Mouse (Mus musculus) neural tube, embryonic 12.5 days (tissue): ENCODE results near the gene Gpatch11. TPM values are rescaled to one million over a fixed set of nuclear protein-coding genes. Genes with fewer than 3 reads are reported as not detected.

Experiments
- ATAC-seq: fragments of 200-750 bp; cut with Nextera tagmentation; 2 replicates; pipeline ENCODE4 v1.8.0; 2017; ENCODE audit warnings: low read depth, mild to moderate bottlenecking, moderate TSS enrichment, moderate library complexity; ENCODE audit not compliant: low FRiP score
- H3K27ac ChIP-seq: fragments of 300-500 bp; sonication (generic); 2 replicates; pipeline ENCODE4 v1.5.1; 2016
- H3K27me3 ChIP-seq: fragments of 300-500 bp; sonication (generic); replicated peaks from 2 replicates; pipeline ENCODE4 v1.6.1; 2016; ENCODE audit warnings: mild to moderate bottlenecking
- H3K36me3 ChIP-seq: fragments of 300-500 bp; sonication (generic); 2 replicates; pipeline ENCODE4 v1.6.1; 2016; ENCODE audit warnings: mild to moderate bottlenecking
- H3K4me1 ChIP-seq: fragments of 300-500 bp; sonication (generic); 2 replicates; pipeline ENCODE4 v1.6.1; 2016
- H3K4me2 ChIP-seq: fragments of 300-500 bp; sonication (generic); replicated peaks from 2 replicates; pipeline ENCODE4 v1.6.1; 2016; ENCODE audit warnings: mild to moderate bottlenecking
- H3K4me3 ChIP-seq: fragments of 300-500 bp; sonication (generic); 2 replicates; pipeline ENCODE4 v1.5.1; 2016
- H3K9ac ChIP-seq: fragments of 300-500 bp; sonication (generic); 2 replicates; pipeline ENCODE4 v1.6.1; 2016; ENCODE audit warnings: mild to moderate bottlenecking
- H3K9me3 ChIP-seq: fragments of 300-500 bp; sonication (generic); 2 replicates; pipeline ENCODE4 v1.6.1; 2016; ENCODE audit warnings: mild to moderate bottlenecking
- WGBS: fragments of 180-500 bp; shearing (Covaris S2); methylation state at CpG from one replicate; pipeline ENCODE4 v1.1.7; 2016; 5-methylcytosine and 5-hydroxymethylcytosine counted together
- polyA plus RNA-seq: library from polyadenylated mRNA; unstranded; fragments of >200 nt; fragmentation: Nextera tagmentation; extraction: Ambion mirVana; gene quantifications from 2 replicates; pipeline ENCODE4 v1.2.1, GENCODE M21; 2016

Gpatch11 gene
- polyA plus RNA-seq, 1 experiment from 2014 or later, result 53.7 TPM

DNA sequence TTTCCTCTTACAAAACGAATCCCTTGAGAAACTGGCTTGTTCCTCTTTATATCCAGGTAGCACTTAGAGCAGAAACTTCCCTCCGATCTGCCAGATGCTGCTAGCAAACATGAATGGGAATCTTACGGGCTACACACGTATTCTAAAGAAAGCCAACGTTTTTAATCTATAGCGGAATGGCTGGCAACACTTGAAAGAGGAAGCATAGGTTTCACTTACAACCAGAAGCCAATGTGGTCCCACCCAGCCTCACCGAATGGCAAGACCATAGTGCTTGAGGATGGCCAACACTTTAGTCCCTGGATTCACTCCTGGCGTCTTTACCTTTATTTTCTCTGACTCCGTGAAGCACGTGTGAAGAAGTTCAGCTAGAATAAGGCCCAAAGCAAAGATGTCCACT, 20.9 kb downstream of the Gpatch11 start:
- WGBS, result 91% methylated on average over 10 of the region's 10 CpGs
- Histone ChIP-seq H3K9me3 (no peaks in the 10 kb centered on the region), H3K27ac (no peak overlapping the region), H3K4me2 (no peak overlapping the region), H3K36me3 (peaks cover 3% of the 10 kb centered on the region; the same call in 1 of the 2 replicates), H3K9ac (no peak overlapping the region), H3K4me1 (no peaks in the 10 kb centered on the region), H3K27me3 (no peaks in the 10 kb centered on the region), H3K4me3 (no peak overlapping the region)
- ATAC-seq, result no peak

DNA sequence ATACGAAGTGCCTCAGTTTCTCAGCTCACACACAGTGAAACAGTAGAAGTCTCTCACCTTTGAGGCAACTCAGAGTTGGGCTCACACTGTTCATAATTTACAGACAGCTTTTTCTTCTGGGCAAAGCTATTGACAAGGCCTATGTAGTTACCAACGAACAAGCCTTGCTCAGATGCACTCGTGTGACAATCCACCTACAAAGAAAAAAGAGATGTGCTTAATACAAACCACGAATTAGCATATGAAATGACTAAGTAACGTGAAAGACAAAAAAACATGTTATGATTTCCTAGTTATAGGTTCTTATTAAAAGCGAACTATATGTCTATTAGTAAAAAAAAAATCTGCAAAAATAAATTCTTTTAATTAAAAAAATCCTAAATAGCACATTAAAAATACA, 38.5 kb downstream of the Gpatch11 start:
- ATAC-seq, result no peak
- WGBS, result 91% methylated on average over 6 of the region's 6 CpGs
- H3K4me3 ChIP-seq, result no peak overlapping the region

DNA sequence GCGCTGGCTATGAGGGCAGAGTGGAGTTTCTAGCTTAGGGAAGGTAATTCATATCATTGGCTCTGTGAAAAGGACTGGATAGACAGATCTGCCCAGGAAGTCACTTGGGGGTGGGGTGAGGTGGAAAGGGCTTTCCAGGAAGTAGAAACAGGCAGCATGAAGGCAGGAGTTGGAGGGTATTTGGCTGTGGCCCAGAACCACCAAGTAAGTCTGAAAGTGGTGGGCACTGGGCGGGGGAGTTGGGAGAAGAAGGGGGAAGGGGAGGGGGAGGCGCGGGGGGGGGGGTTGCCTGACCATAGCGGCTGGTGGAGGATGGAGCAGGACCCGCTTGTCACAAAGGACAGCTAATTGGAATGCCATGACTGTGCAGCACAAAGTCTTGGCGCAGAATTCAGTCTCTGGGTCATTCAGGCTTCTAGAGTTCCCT, 46.5 kb downstream of the Gpatch11 start:
- no peak overlapping the region for H3K27ac ChIP-seq

More for the DNA sequence above, 38.5 kb downstream of the Gpatch11 start:
- no peak overlapping the region for H3K4me2 ChIP-seq
- H3K36me3 ChIP-seq, result no peaks in the 10 kb centered on the region
- H3K9ac ChIP-seq, result no peak overlapping the region
- no peaks in the 10 kb centered on the region for H3K9me3 ChIP-seq
- H3K27me3 ChIP-seq, result no peaks in the 10 kb centered on the region
- H3K27ac ChIP-seq, result no peak overlapping the region
- no peaks in the 10 kb centered on the region for H3K4me1 ChIP-seq

GRCm38 (mm10) chr17:78882401-78883112, 47.2 kb downstream of the Gpatch11 start, which contains the start of gene Eif2ak2:
TSS of gene Eif2ak2 (minus strand) at chr17:78882573.
- peak within 1 kb of the TSS; percentile 82 for H3K4me2 ChIP-seq
- H3K9ac ChIP-seq, result peak within 1 kb of the TSS; percentile 58
- peaks cover 18% of the 10 kb centered on the region for H3K4me1 ChIP-seq
- no peak within 1 kb of the TSS for H3K27ac ChIP-seq
- H3K36me3 ChIP-seq, result no peaks in the 10 kb centered on the region
- peaks cover 4% of the 10 kb centered on the region; the same call in 1 of the 2 replicates for H3K9me3 ChIP-seq
- ATAC-seq, result peak; percentile 90
- 3% methylated on average over 28 of the region's 28 CpGs for WGBS
- peak within 1 kb of the TSS; percentile 45 for H3K4me3 ChIP-seq
- H3K27me3 ChIP-seq, result no peaks in the 10 kb centered on the region

More for the DNA sequence above, 46.5 kb downstream of the Gpatch11 start:
- Histone ChIP-seq H3K9ac (peak overlapping the region; percentile 58), H3K4me2 (peak overlapping the region; percentile 82), H3K4me3 (peak overlapping the region; percentile 45), H3K4me1 (peaks cover 18% of the 10 kb centered on the region), H3K36me3 (no peaks in the 10 kb centered on the region), H3K9me3 (peaks cover 4% of the 10 kb centered on the region; the same call in 1 of the 2 replicates), H3K27me3 (no peaks in the 10 kb centered on the region)
- peak; percentile 71 for ATAC-seq
- 9% methylated on average over 7 of the region's 7 CpGs for WGBS

DNA sequence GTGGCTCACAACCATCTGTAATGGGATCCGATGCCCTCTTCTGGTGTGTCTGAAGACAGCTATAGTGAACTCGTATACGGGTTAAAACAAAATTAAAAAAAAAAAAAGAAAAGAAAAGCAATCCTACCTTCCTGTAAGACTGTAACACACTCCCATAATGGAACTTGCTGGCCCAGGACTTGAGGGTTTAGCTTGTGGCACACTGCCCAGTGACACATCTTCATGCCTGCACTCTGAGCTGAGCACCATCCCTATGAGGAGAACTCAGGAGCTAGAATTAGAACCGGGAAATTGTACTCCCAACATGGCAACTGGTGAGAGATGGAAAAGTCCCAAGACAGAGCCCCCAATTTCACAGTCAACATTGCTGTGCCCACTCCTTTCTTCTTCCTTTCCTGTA, 47.9 kb downstream of the Gpatch11 start:
- Histone ChIP-seq H3K4me2 (no peak overlapping the region), H3K27me3 (no peaks in the 10 kb centered on the region), H3K9ac (no peak overlapping the region), H3K27ac (no peak overlapping the region), H3K4me3 (no peak overlapping the region), H3K4me1 (peaks cover 18% of the 10 kb centered on the region), H3K9me3 (peaks cover 4% of the 10 kb centered on the region; the same call in 1 of the 2 replicates), H3K36me3 (no peaks in the 10 kb centered on the region)
- ATAC-seq, result no peak
- 90% methylated on average over 4 of the region's 4 CpGs for WGBS

GRCm38 (mm10) chr17:78885286-78886065, 50.1 kb downstream of the Gpatch11 start:
- H3K27me3 ChIP-seq, result no peaks in the 10 kb centered on the region
- no peak for ATAC-seq
- no peak overlapping the region for H3K4me3 ChIP-seq
- no peak overlapping the region for H3K9ac ChIP-seq
- H3K27ac ChIP-seq, result no peak overlapping the region
- H3K9me3 ChIP-seq, result peaks cover 4% of the 10 kb centered on the region; the same call in 1 of the 2 replicates
- peaks cover 18% of the 10 kb centered on the region for H3K4me1 ChIP-seq
- H3K36me3 ChIP-seq, result no peaks in the 10 kb centered on the region
- WGBS, result 85% methylated on average over 5 of the region's 5 CpGs
- no peak overlapping the region for H3K4me2 ChIP-seq

GRCm38 (mm10) chr17:78888554-78888953, 53.2 kb downstream of the Gpatch11 start:
- no peak overlapping the region for H3K4me3 ChIP-seq
- 93% methylated on average over 4 of the region's 4 CpGs for WGBS
- H3K4me1 ChIP-seq, result no peaks in the 10 kb centered on the region
- no peak overlapping the region for H3K4me2 ChIP-seq
- ATAC-seq, result no peak
- H3K9ac ChIP-seq, result no peak overlapping the region
- H3K27ac ChIP-seq, result no peak overlapping the region
- H3K27me3 ChIP-seq, result no peaks in the 10 kb centered on the region
- H3K9me3 ChIP-seq, result peaks cover 4% of the 10 kb centered on the region; the same call in 1 of the 2 replicates
- H3K36me3 ChIP-seq, result no peaks in the 10 kb centered on the region

DNA sequence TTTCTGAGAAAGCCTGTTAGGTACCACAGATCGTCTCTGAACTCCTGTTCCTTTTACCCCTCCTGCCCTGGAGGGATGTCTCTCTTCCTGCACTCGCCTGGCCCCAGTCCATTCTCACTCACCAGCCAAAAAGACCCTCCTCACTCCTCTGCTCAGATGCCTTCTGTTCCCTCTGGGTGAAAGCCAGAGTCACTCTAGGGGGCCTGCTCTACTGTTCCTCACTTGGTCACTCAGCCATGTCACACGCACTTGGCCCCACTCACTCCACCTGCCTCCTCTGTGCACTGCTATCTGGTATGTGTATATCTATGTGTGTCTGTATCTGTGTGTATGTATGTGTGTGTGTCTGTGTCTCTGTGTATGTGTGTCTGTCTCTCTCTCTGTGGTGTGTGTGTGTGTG, 53.8 kb downstream of the Gpatch11 start:
- no peaks in the 10 kb centered on the region for H3K27me3 ChIP-seq
- no peaks in the 10 kb centered on the region for H3K36me3 ChIP-seq
- H3K9ac ChIP-seq, result no peak overlapping the region
- H3K27ac ChIP-seq, result no peak overlapping the region
- H3K4me3 ChIP-seq, result no peak overlapping the region
- 68% methylated on average over 3 of the region's 3 CpGs for WGBS
- peaks cover 4% of the 10 kb centered on the region; the same call in 1 of the 2 replicates for H3K9me3 ChIP-seq
- H3K4me1 ChIP-seq, result no peaks in the 10 kb centered on the region
- H3K4me2 ChIP-seq, result no peak overlapping the region
- no peak for ATAC-seq

- WGBS, result 88% methylated on average over 9 of the region's 9 CpGs
- Histone ChIP-seq H3K27ac (no peak overlapping the region), H3K9ac (no peak overlapping the region), H3K36me3 (no peaks in the 10 kb centered on the region), H3K9me3 (no peaks in the 10 kb centered on the region), H3K4me3 (no peak overlapping the region), H3K27me3 (no peaks in the 10 kb centered on the region), H3K4me1 (no peaks in the 10 kb centered on the region), H3K4me2 (no peak overlapping the region)
- ATAC-seq, result no peak
These were observed 55.7 kb downstream of the Gpatch11 start for GRCm38 (mm10) chr17:78891020-78891419.

GRCm38 (mm10) chr17:78894991-78895390, 59.6 kb downstream of the Gpatch11 start:
- 80% methylated on average over 7 of the region's 7 CpGs for WGBS
- H3K4me2 ChIP-seq, result no peak overlapping the region

DNA sequence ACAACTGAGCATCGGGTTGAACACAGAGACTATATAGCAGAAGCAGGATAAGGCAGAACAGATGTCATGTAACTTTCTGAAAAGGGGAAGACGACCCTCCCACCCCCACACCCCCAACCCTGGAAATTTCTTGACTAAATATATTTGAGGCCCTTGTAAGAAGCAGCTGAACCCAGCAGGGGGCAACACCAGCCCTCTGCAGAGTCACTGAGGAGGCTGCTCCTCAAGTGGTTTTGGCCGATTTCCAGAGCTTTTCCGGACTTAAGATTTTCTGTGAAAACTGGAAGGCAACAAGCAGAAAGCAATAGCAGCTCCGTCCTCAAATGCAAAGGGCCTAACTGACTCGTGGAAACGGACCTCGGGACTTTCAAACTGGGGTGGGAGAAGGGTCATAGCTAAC, 60.0 kb downstream of the Gpatch11 start:
- H3K4me2 ChIP-seq, result no peak overlapping the region
- 56% methylated on average over 8 of the region's 8 CpGs for WGBS
- H3K4me1 ChIP-seq, result no peaks in the 10 kb centered on the region
- no peak overlapping the region for H3K9ac ChIP-seq
- H3K27ac ChIP-seq, result no peak overlapping the region
- no peak overlapping the region for H3K4me3 ChIP-seq
- no peaks in the 10 kb centered on the region for H3K9me3 ChIP-seq
- no peaks in the 10 kb centered on the region for H3K36me3 ChIP-seq
- no peak for ATAC-seq
- no peaks in the 10 kb centered on the region for H3K27me3 ChIP-seq

More at GRCm38 (mm10) chr17:78894991-78895390, 59.6 kb downstream of the Gpatch11 start:
- Histone ChIP-seq H3K9ac (no peak overlapping the region), H3K36me3 (no peaks in the 10 kb centered on the region), H3K4me1 (no peaks in the 10 kb centered on the region), H3K27ac (no peak overlapping the region), H3K27me3 (no peaks in the 10 kb centered on the region), H3K4me3 (no peak overlapping the region), H3K9me3 (no peaks in the 10 kb centered on the region)
- ATAC-seq, result no peak
